Mouse (Mus musculus) brain, embryonic 18.5 days (tissue): ENCODE measurements at regions not wholly inside any gene's neighbourhood (a gene's known extent, or its start where the extent isn't known, plus 50 kb on each side); places are given as distances from the start of the nearest gene placed in this dataset.

Experiments used
- DNase-seq: peaks from one replicate; pipeline ENCODE4 v3.0.0-alpha.2; 2012; ENCODE audit warnings: low read depth, low spot score

- DNase-seq: no peak
These were observed 1617.2 kb upstream of the Gulo start for GRCm38 (mm10) chr14:67626181-67626580.

DNA sequence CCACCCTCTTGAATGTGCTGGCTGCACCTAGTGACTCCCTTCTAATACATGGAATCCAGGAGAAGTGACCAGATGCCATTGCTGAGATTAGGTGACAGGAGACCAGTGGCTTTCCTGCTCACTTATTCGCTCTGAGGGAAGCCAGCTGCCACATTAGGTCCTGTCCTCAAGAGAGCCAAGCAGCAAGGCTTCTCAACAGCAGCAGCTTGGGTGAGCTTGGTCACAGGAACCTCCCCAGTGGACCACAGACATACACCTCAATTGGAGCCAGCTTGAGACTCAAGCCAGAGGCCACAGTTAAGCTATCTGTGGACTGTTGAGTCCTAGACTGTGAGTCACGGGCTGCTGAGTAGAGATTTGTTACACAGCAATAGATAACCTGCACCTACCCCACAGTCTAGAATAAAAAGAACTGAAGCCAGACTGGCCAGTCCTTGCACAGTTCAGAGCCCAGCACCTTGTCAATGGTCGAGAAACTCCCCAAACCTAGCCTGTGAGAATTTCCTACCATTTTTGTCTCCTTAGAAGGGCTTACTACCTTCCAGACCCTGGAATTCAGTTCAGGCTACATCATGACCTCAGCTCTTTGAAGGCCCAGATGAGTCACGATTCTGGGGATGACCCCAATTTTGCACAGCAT lies 1615.0 kb upstream of the Gulo start:
- no peak for DNase-seq

GRCm38 (mm10) chr14:67622911-67623310 lies 1613.9 kb upstream of the Gulo start:
- no peak for DNase-seq

DNA sequence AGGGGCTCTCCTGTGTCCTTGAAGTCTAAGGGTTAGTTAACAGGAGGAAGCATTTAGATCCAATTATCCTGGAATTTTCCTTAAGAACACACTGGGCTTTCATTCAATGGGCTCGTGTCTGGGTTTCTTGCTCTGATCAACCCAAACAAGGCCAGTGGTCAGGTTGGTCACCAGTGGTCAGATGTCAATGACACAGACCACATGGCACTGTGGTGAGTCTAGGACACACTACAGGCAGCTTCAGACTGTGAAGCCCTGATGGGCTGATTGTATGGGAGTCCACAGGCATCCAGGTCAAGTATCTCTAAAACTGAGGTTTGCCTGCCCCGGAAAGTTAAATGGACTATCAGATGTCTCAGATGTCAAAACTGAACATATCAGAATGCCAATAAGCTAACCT lies 1612.5 kb upstream of the Gulo start:
- DNase-seq: no peak

DNA sequence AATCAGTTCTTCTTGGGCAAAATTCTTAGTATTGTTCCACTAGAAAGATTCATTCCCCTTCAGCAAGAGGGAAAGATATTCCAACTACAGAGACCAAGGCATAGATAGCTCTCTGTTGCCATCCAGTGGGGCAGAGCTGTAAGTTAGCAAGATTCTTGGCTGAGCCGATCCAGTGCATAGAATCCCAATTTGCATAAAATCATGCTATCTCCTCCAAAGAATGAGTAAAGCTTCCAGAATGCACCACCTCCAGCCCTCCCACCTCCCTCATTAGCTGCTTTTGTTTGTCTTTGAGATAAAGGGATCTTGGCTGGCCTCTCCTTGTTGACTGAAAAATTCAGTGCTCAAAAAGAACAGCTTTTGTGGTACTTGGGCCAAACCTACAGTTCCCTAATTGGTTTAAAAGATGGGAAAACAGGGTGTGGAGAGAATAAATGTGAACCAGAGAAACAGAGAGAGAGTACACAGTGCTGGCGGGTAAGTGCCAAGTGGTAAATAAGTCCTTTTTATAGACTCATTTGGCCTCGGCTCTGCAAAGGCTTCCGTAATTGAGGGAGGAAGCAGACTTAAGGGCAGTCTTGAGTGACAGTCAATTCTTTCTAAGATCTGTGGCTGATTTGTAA lies 1612.0 kb upstream of the Gulo start:
- peak; percentile 68 for DNase-seq

DNA sequence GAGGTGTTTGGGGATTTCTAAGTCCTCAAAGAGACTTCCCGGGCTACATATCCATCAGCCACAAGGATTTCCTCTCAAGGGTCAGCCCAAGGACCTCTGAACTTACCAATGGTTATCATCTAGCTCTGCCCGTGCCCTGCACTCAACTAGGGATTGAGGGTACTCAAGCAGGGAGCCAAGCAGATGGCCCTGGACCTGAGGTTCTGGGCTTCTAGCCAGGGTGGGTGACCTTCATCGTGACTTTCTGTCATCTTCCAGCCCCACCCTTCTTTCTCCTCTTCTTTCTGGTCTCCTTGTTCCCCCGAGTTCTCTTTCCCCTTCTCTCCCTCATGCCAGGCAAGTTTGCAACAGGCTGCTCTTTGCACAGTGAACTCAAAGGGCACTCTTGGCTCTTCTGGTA lies 1610.6 kb upstream of the Gulo start:
- DNase-seq: no peak

- no peak for DNase-seq
These were observed 1605.4 kb upstream of the Gulo start for GRCm38 (mm10) chr14:67614369-67614768.

DNA sequence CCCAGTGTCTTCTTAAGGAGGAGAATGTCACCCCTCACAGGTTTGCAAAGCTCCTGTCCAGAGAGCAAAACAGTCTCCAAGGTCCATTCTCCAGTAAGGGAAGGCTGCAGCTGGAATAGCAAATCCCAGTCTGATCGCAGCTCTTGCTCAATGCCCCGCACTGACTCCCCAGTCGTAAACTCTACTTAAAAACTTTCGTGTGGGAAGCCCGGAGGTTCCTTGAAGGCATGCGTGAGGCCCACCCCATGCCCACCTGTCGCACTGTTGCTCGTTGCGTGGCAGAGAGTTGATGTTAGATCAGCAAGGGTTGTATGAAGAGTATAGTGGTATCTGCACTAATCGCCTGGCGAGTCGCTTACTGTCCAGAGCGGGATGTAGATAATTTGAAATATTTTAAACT lies 1604.7 kb upstream of the Gulo start:
- no peak for DNase-seq

- no peak for DNase-seq
These were observed 1604.2 kb upstream of the Gulo start for GRCm38 (mm10) chr14:67613221-67613620.

- DNase-seq: no peak
These were observed 1603.5 kb upstream of the Gulo start for GRCm38 (mm10) chr14:67612471-67612870.

DNA sequence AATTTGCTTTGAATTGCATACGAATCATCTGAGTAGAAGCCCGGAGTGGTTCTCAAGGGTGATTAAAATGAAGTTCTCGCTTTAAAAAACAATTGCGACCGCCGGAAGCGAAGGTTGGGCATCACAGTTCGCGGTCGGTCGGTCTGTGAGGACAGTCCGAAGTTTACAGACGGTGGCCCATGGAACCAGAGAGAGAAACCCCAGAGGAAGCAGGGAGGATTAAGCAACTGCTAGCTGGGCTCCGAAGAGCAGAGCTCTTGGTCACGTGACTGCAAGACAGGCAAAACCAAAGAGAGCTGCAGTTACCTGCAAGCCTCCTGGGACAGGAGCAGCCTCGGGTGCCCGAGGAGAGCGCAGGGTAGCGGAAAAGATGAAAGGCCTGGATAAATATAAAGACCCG lies 1599.3 kb upstream of the Gulo start:
- no peak for DNase-seq

- no peak for DNase-seq
These were observed 1594.0 kb upstream of the Gulo start for GRCm38 (mm10) chr14:67602960-67603359.

GRCm38 (mm10) chr14:67599734-67600133 lies 1590.7 kb upstream of the Gulo start:
- DNase-seq: no peak

- DNase-seq: no peak
These were observed 1579.6 kb upstream of the Gulo start for GRCm38 (mm10) chr14:67588627-67589026.

DNA sequence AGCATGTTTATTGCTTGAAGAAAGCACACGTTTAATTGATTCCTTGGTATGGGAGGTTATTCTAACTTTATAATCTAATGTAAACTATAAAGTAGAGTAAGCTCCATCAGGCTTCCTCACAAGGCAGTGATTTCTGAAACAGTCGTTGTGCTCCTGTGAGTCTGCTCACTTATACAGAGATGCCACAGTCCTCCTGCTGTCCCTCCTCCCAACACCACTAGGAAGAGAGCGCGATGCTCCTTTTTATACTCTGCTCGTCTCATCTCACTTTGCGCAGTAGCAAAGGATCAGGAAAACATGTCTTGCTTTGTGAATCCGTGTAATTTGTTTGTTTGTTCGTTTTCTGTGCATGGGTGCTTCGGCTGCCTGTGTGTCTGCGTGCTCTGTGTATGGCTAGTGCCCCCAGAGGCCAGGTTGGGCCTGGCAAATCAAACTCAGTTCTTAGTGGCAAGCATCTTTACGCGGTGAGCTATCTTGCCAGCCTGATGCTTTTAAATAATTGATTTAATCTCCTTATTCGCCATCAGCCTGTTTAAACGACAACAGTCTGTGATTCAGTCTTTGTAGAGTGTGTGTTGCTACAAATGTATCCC lies 1575.5 kb upstream of the Gulo start:
- DNase-seq: no peak

GRCm38 (mm10) chr14:67582201-67582782 lies 1573.3 kb upstream of the Gulo start:
- DNase-seq: no peak

GRCm38 (mm10) chr14:67574346-67574949 lies 1565.4 kb upstream of the Gulo start:
- no peak for DNase-seq

- DNase-seq: no peak
These were observed 1564.5 kb upstream of the Gulo start for GRCm38 (mm10) chr14:67573451-67573995.

DNA sequence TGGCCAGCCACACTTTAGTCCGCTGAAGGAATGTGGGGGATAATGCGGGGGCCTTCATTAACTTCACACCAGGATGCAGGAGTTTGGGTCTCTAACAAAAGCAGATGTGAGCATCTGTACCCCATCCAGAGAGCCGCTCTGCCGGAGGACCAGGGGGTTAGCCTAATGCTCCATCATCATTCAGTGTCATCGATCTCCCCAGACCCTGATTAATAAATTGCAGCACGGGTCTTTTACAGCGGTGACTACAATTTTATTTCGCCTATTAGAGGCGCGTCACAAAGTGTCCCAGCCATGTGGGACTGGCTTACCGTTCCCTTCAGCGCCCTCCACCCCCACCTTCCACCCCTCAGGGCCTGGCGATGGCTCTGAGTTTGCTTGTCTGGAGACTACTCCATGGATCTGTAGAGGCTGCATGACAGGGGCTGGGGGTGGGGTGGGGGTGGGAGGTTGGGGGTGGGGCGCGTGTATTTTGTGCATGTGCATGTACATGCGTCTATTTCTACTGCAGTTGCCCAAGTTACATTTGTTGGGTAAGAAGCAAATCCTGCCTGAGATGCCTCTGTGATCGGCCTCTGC lies 1560.8 kb upstream of the Gulo start:
- no peak for DNase-seq

DNA sequence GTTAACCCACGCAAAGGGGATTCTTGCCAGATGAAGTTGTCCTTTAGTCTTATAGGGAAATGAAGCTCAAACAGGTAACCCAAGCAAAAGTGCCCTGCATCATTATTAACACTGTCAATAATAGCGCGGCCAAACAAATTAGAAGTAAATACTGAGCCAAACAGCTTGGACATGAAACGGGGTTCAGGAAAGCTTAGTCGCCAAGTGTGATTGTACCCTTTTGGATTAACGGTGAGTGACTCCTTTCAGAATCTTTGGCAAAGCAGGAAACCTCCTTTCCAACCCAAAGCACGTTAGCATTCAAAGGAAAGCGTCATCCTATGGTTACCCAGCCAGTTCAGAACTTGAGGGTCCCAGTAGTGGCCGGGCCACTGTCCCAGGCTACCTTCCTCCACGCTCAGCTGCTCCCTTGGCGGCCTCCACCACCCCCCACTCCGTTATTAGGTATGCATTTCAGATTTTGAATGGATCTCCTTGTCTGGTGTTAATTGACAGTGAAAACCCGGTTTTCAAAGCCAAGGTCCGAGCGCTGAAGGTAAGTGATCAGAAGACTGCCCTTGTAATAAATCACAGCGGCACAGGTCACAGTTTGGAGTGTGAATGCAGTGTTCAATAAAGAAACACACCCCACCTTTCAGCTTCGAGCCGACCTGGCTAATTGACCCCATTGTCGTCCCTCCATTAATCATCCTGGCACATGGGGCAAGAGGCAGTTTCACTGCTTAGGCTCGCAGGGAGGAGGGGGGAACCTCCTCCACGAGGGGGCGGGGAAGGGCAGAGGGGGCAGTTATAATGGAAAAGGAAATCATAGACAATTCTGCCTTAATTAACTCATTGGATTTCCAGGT lies 1560.1 kb upstream of the Gulo start:
- DNase-seq: no peak

GRCm38 (mm10) chr14:67554897-67555296 lies 1545.9 kb upstream of the Gulo start:
- DNase-seq: no peak
